Mouse (Mus musculus): ENCODE data around the gene Gtf2a2. TPM values are rescaled to one million over a fixed set of nuclear protein-coding genes. Genes with fewer than 3 reads are reported as not detected.
"Not testable (repeated sequence)": the region's sequence is repeated elsewhere in the genome, so short reads cannot be mapped to it uniquely, and the experiment has no call there.

Gene Gtf2a2
- polyA plus RNA-seq, 1 experiment = 206 TPM

GRCm38 (mm10) chr9:70018879-70019278, 6.5 kb downstream of the Gtf2a2 start:
- no peak overlapping the region for H3K27ac ChIP-seq (ENCODE audit: control insufficient read depth, insufficient read depth, low read depth, low read length)
- TF ChIP-seq CTCF (IDR thresholded peaks at IDR 0.05; ENCODE audit: control insufficient read depth, insufficient read depth, insufficient replicate concordance, low read depth, low read length) (no peak), POLR2A (IDR thresholded peaks at IDR 0.05; ENCODE audit: control insufficient read depth, low read depth, low read length) (no peak)
- no peaks in the 10 kb centered on the region for H3K4me1 ChIP-seq (ENCODE audit: control insufficient read depth, insufficient read depth, low read length)
- no peaks in the 10 kb centered on the region for H3K27me3 ChIP-seq (ENCODE audit: control insufficient read depth, insufficient read depth, low read length)
- no peak overlapping the region for H3K4me3 ChIP-seq (ENCODE audit: control insufficient read depth, low read depth, low read length)
- no peaks in the 10 kb centered on the region for H3K36me3 ChIP-seq (ENCODE audit: control insufficient read depth, insufficient read depth, low read length)

GRCm38 (mm10) chr9:70021610-70022009, 9.3 kb downstream of the Gtf2a2 start:
- Histone ChIP-seq H3K4me1 (ENCODE audit: control insufficient read depth, insufficient read depth, low read length) (no peaks in the 10 kb centered on the region; the same call in 1 of the 2 replicates), H3K36me3 (ENCODE audit: control insufficient read depth, insufficient read depth, low read length) (no peaks in the 10 kb centered on the region), H3K4me3 (ENCODE audit: control insufficient read depth, low read depth, low read length) (no peak overlapping the region), H3K27me3 (ENCODE audit: control insufficient read depth, insufficient read depth, low read length) (no peaks in the 10 kb centered on the region), H3K27ac (ENCODE audit: control insufficient read depth, insufficient read depth, low read depth, low read length) (no peak overlapping the region)
- TF ChIP-seq CTCF (IDR thresholded peaks at IDR 0.05; ENCODE audit: control insufficient read depth, insufficient read depth, insufficient replicate concordance, low read depth, low read length) (no peak), POLR2A (IDR thresholded peaks at IDR 0.05; ENCODE audit: control insufficient read depth, low read depth, low read length) (no peak)

DNA sequence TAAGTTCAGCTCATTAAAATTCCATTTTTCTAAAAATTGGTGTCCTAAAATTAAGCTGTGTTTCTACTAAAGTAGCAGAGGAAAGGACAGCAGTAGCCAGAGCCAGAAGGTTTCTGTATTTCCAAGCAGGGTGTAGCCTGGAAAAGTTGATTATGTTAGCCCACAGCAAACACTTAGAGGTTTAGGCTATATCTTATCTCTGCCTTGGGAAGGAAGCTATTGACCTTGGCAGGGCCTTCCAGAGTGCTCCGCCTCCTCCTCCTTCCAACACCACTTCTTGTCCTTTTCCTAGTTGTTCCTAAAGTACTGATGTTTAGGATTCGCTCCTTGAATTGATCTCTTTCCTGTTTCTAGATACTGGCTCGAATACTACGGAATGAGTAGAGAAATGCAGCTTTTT, 9.7 kb downstream of the Gtf2a2 start:
- no peaks in the 10 kb centered on the region for H3K36me3 ChIP-seq (ENCODE audit: control insufficient read depth, insufficient read depth, low read length)
- H3K4me3 ChIP-seq (ENCODE audit: control insufficient read depth, low read depth, low read length) = no peak overlapping the region
- H3K4me1 ChIP-seq (ENCODE audit: control insufficient read depth, insufficient read depth, low read length) = no peaks in the 10 kb centered on the region; the same call in 1 of the 2 replicates
- no peak overlapping the region for H3K27ac ChIP-seq (ENCODE audit: control insufficient read depth, insufficient read depth, low read depth, low read length)
- no peaks in the 10 kb centered on the region for H3K27me3 ChIP-seq (ENCODE audit: control insufficient read depth, insufficient read depth, low read length)
- TF ChIP-seq CTCF (IDR thresholded peaks at IDR 0.05; ENCODE audit: control insufficient read depth, insufficient read depth, insufficient replicate concordance, low read depth, low read length) (no peak), POLR2A (IDR thresholded peaks at IDR 0.05; ENCODE audit: control insufficient read depth, low read depth, low read length) (no peak)

DNA sequence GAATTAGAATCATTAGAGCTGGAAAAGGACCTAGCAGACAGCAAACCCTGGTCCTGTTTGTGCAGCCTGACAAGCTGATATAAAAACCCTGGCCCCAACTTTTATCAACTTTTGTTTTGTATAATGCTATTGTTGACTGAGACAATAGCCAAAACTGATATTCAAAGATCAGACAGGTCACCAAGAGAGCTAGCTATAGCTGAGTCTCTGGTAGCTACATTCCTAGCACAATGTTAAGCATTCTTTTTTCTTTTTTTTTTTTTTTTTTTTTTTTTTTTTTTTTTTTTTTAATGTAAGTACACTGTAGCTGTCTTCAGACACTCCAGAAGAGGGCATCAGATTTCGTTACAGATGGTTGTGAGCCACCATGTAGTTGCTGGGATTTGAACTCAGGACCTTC, 11.3 kb downstream of the Gtf2a2 start:
- not testable (repeated sequence) for H3K27ac ChIP-seq (ENCODE audit: control insufficient read depth, insufficient read depth, low read depth, low read length); H3K4me1 ChIP-seq (ENCODE audit: control insufficient read depth, insufficient read depth, low read length); H3K27me3 ChIP-seq (ENCODE audit: control insufficient read depth, insufficient read depth, low read length); H3K36me3 ChIP-seq (ENCODE audit: control insufficient read depth, insufficient read depth, low read length); H3K4me3 ChIP-seq (ENCODE audit: control insufficient read depth, low read depth, low read length)

DNA sequence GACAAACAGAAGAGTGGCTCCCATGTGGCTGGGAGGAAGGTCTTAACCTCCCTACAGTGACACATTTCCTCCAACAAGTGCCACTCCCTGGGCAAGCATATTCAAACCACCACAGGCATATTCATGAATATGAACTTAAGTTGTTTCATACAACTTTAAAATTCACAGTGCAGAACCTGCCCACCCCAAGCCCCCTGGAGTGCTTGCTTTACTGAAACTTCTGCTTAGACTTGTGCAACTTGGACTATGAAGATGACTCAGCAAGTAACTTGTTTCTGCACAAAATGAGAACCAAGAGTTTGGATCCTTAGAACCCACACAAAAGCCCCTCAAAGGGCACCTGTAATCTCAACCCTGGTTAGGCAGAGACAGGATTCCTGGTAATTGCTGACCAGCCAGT, 12.3 kb downstream of the Gtf2a2 start:
- no peak for TF ChIP-seq POLR2A (IDR thresholded peaks at IDR 0.05; ENCODE audit: control insufficient read depth, low read depth, low read length)
- TF ChIP-seq CTCF (IDR thresholded peaks at IDR 0.05; ENCODE audit: control insufficient read depth, insufficient read depth, insufficient replicate concordance, low read depth, low read length) = no peak
- Histone ChIP-seq H3K27me3 (ENCODE audit: control insufficient read depth, insufficient read depth, low read length) (no peaks in the 10 kb centered on the region), H3K4me3 (ENCODE audit: control insufficient read depth, low read depth, low read length) (no peak overlapping the region), H3K36me3 (ENCODE audit: control insufficient read depth, insufficient read depth, low read length) (no peaks in the 10 kb centered on the region), H3K27ac (ENCODE audit: control insufficient read depth, insufficient read depth, low read depth, low read length) (no peak overlapping the region), H3K4me1 (ENCODE audit: control insufficient read depth, insufficient read depth, low read length) (no peaks in the 10 kb centered on the region; the same call in 1 of the 2 replicates)

GRCm38 (mm10) chr9:70025365-70026012, 13.1 kb downstream of the Gtf2a2 start:
- TF ChIP-seq CTCF (IDR thresholded peaks at IDR 0.05; ENCODE audit: control insufficient read depth, insufficient read depth, insufficient replicate concordance, low read depth, low read length) = no peak
- TF ChIP-seq POLR2A (IDR thresholded peaks at IDR 0.05; ENCODE audit: control insufficient read depth, low read depth, low read length) = no peak
- Histone ChIP-seq H3K4me3 (ENCODE audit: control insufficient read depth, low read depth, low read length) (no peak overlapping the region), H3K27me3 (ENCODE audit: control insufficient read depth, insufficient read depth, low read length) (no peaks in the 10 kb centered on the region), H3K36me3 (ENCODE audit: control insufficient read depth, insufficient read depth, low read length) (no peaks in the 10 kb centered on the region), H3K4me1 (ENCODE audit: control insufficient read depth, insufficient read depth, low read length) (no peaks in the 10 kb centered on the region; the same call in 1 of the 2 replicates), H3K27ac (ENCODE audit: control insufficient read depth, insufficient read depth, low read depth, low read length) (no peak overlapping the region)

DNA sequence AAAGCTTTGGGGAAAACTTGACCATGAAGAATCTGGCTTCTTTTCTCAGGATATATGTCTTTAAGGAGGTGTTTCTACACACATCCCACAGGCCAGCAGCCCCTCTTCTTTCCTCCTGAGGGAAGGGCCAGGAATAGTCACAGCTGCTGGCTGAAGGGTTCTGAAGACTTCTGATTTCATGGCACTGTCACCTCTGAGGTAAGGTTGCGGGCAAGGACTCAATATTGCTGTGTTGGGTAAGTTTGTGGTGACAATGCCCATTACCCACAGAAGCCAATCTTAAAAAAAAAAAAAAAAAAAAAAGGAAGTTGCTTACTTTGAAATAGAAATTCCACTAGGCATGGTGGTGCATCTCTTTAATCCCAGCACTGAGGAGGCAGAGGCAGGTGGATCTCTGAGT, 19.8 kb downstream of the Gtf2a2 start:
- TF ChIP-seq CTCF (IDR thresholded peaks at IDR 0.05; ENCODE audit: control insufficient read depth, insufficient read depth, insufficient replicate concordance, low read depth, low read length) (no peak), POLR2A (IDR thresholded peaks at IDR 0.05; ENCODE audit: control insufficient read depth, low read depth, low read length) (no peak)
- Histone ChIP-seq H3K36me3 (ENCODE audit: control insufficient read depth, insufficient read depth, low read length) (no peaks in the 10 kb centered on the region), H3K4me3 (ENCODE audit: control insufficient read depth, low read depth, low read length) (no peak overlapping the region), H3K27me3 (ENCODE audit: control insufficient read depth, insufficient read depth, low read length) (no peaks in the 10 kb centered on the region), H3K27ac (ENCODE audit: control insufficient read depth, insufficient read depth, low read depth, low read length) (no peak overlapping the region), H3K4me1 (ENCODE audit: control insufficient read depth, insufficient read depth, low read length) (no peaks in the 10 kb centered on the region)

- H3K27me3 ChIP-seq (ENCODE audit: control insufficient read depth, insufficient read depth, low read length) = no peaks in the 10 kb centered on the region
- no peak overlapping the region for H3K27ac ChIP-seq (ENCODE audit: control insufficient read depth, insufficient read depth, low read depth, low read length)
- H3K4me3 ChIP-seq (ENCODE audit: control insufficient read depth, low read depth, low read length) = no peak overlapping the region
- TF ChIP-seq POLR2A (IDR thresholded peaks at IDR 0.05; ENCODE audit: control insufficient read depth, low read depth, low read length) (no peak), CTCF (IDR thresholded peaks at IDR 0.05; ENCODE audit: control insufficient read depth, insufficient read depth, insufficient replicate concordance, low read depth, low read length) (no peak)
- H3K4me1 ChIP-seq (ENCODE audit: control insufficient read depth, insufficient read depth, low read length) = no peaks in the 10 kb centered on the region
- H3K36me3 ChIP-seq (ENCODE audit: control insufficient read depth, insufficient read depth, low read length) = no peaks in the 10 kb centered on the region
Observed at GRCm38 (mm10) chr9:70033056-70033455, 20.7 kb downstream of the Gtf2a2 start.
